ENCODE assay signal across 50 mouse cellular contexts in the genomic region with DNA sequence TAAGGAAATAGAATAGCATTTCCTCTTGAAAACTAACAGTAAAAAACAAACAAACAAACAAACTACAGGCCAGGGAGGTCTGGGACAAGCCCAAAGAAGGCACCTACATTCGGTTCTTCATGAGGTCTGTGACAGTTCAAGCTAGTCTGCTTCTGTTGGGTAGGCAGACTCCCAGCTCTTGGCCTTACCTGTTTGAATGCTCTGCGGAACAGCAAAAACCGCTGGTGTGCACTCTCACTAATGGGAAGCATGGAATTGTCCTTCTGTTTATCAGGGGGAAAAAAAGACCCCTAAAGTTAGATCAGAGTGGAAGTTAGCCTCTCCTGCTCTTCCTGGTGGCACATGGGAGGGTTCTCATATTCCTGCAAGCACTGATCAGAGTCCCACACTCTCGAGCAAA. TPM values are rescaled to one million over a fixed set of nuclear protein-coding genes. Genes with fewer than 3 reads are reported as not detected.
"Had no signal": no experiment of that assay in that cellular context is flagged by ENCODE, and none has a peak within 500 bp of the region (broad histone marks: within the 10 kb centered on the region; RNA-seq: fewer than 3 reads in every experiment).

No protein-coding gene starts in this region.

- H3K9ac ChIP-seq: heart, embryonic 12.5 days; heart, embryonic 13.5 days; heart, embryonic 15.5 days; hindbrain, embryonic 12.5 days; hindbrain, embryonic 13.5 days; hindbrain, embryonic 14.5 days; hindbrain, embryonic 15.5 days; intestine, embryonic 15.5 days; kidney, embryonic 15.5 days had no signal

- H3K4me3 ChIP-seq: heart, embryonic 10.5 days; heart, embryonic 12.5 days; heart, embryonic 13.5 days; heart, embryonic 15.5 days; hindbrain, embryonic 10.5 days; hindbrain, embryonic 12.5 days; hindbrain, embryonic 13.5 days; hindbrain, embryonic 15.5 days; intestine, embryonic 15.5 days; kidney, embryonic 15.5 days; layer of hippocampus, adult 2 months had no signal

- ATAC-seq: hindbrain, embryonic 16.5 days; hindbrain, postnatal 0 days; inflammation-experienced regulatory T-cells, adult 6 months; intestine, embryonic 15.5 days; intestine, embryonic 16.5 days; intestine, postnatal 0 days had no signal

- DNase-seq: heart, postnatal 10 days; heart, postnatal 14 days; heart, postnatal 36 days; heart, postnatal 4 days; kidney, adult 11 months; kidney, adult 18-20 months; kidney, adult 2 months; kidney, adult 8-10 months; kidney, adult 9 months; kidney, postnatal 10 days; kidney, postnatal 14 days; kidney, postnatal 25 days; kidney, postnatal 36 days; kidney, postnatal 4 days; layer of hippocampus, adult 9-11 months; layer of hippocampus, postnatal 36 days had no signal

- H3K36me3 ChIP-seq: heart, embryonic 10.5 days; heart, embryonic 12.5 days; heart, embryonic 13.5 days; heart, embryonic 15.5 days; hindbrain, embryonic 10.5 days; hindbrain, embryonic 12.5 days; hindbrain, embryonic 13.5 days; hindbrain, embryonic 15.5 days; intestine, embryonic 15.5 days; kidney, embryonic 15.5 days had no signal

- H3K4me2 ChIP-seq: heart, embryonic 11.5 days; heart, embryonic 12.5 days; heart, embryonic 13.5 days; heart, embryonic 15.5 days; hindbrain, embryonic 12.5 days; hindbrain, embryonic 13.5 days; hindbrain, embryonic 14.5 days; hindbrain, embryonic 15.5 days; intestine, embryonic 15.5 days; kidney, embryonic 15.5 days had no signal

- H3K27ac ChIP-seq: heart, embryonic 10.5 days; heart, embryonic 13.5 days; heart, embryonic 15.5 days; hindbrain, embryonic 10.5 days; hindbrain, embryonic 12.5 days; hindbrain, embryonic 13.5 days; hindbrain, embryonic 14.5 days; hindbrain, embryonic 15.5 days; hindbrain, postnatal 0 days; intestine, embryonic 15.5 days; kidney, embryonic 15.5 days; kidney, postnatal 0 days; layer of hippocampus, adult 2 months had no signal

- H3K9me3 ChIP-seq: heart, embryonic 10.5 days; heart, embryonic 12.5 days; heart, embryonic 13.5 days; heart, embryonic 15.5 days; hindbrain, embryonic 10.5 days; hindbrain, embryonic 12.5 days; hindbrain, embryonic 13.5 days; hindbrain, embryonic 15.5 days; intestine, embryonic 15.5 days; kidney, embryonic 15.5 days had no signal

- H3K4me1 ChIP-seq: hindbrain, embryonic 15.5 days had no signal

RNA-seq across cellular contexts. Expression of gene Il24, which starts 4.1 kb away (rescaled TPM):
- total RNA-seq: heart, adult 8-10 months; heart, postnatal 10 days; heart, postnatal 14 days; heart, postnatal 36 days; heart, postnatal 4 days; hematopoietic stem cell, adult 5-6 weeks; hindbrain, postnatal 0 days; layer of hippocampus, adult 18-20 months; layer of hippocampus, adult 2 months; layer of hippocampus, adult 8-10 months; layer of hippocampus, postnatal 10 days; layer of hippocampus, postnatal 14 days; layer of hippocampus, postnatal 25 days; layer of hippocampus, postnatal 36 days had no signal
- polyA plus RNA-seq: heart, embryonic 10.5 days; heart, embryonic 11.5 days; heart, embryonic 12.5 days; heart, embryonic 13.5 days; heart, embryonic 14.5 days; heart, embryonic 15.5 days; heart, embryonic 16.5 days; heart, postnatal 0 days; hindbrain, embryonic 10.5 days; hindbrain, embryonic 11.5 days; hindbrain, embryonic 12.5 days; hindbrain, embryonic 13.5 days; hindbrain, embryonic 14.5 days; hindbrain, embryonic 15.5 days; hindbrain, embryonic 16.5 days; hindbrain, postnatal 0 days; inflammation-experienced regulatory T-cells, adult 6 months; intestine, embryonic 14.5 days; intestine, embryonic 15.5 days; intestine, embryonic 16.5 days; intestine, postnatal 0 days; kidney, embryonic 14.5 days; kidney, embryonic 16.5 days; kidney, postnatal 0 days; large intestine, adult 2 months had no signal

RNA-seq across cellular contexts. Expression of gene Fcmr, which starts 17.7 kb away (rescaled TPM):
- total RNA-seq: hematopoietic stem cell, adult 5-6 weeks; layer of hippocampus, adult 18-20 months; layer of hippocampus, adult 8-10 months; layer of hippocampus, postnatal 10 days; layer of hippocampus, postnatal 36 days had no signal
- polyA plus RNA-seq: hindbrain, embryonic 10.5 days; hindbrain, embryonic 11.5 days; hindbrain, embryonic 12.5 days; kidney, embryonic 14.5 days had no signal

RNA-seq across cellular contexts. Expression of gene Il20, which starts 28.1 kb away (rescaled TPM):
- total RNA-seq: heart, adult 8-10 months; heart, postnatal 10 days; heart, postnatal 14 days; heart, postnatal 36 days; heart, postnatal 4 days; hematopoietic stem cell, adult 5-6 weeks; hindbrain, postnatal 0 days; layer of hippocampus, adult 18-20 months; layer of hippocampus, adult 2 months; layer of hippocampus, adult 8-10 months; layer of hippocampus, postnatal 10 days; layer of hippocampus, postnatal 14 days; layer of hippocampus, postnatal 25 days; layer of hippocampus, postnatal 36 days had no signal
- polyA plus RNA-seq: heart, embryonic 10.5 days; heart, embryonic 11.5 days; heart, embryonic 12.5 days; heart, embryonic 13.5 days; heart, embryonic 14.5 days; heart, embryonic 15.5 days; heart, embryonic 16.5 days; heart, postnatal 0 days; hindbrain, embryonic 10.5 days; hindbrain, embryonic 11.5 days; hindbrain, embryonic 12.5 days; hindbrain, embryonic 13.5 days; hindbrain, embryonic 14.5 days; hindbrain, embryonic 15.5 days; hindbrain, embryonic 16.5 days; hindbrain, postnatal 0 days; inflammation-experienced regulatory T-cells, adult 6 months; intestine, embryonic 14.5 days; intestine, embryonic 15.5 days; intestine, embryonic 16.5 days; intestine, postnatal 0 days; kidney, adult 2 months; kidney, embryonic 14.5 days; kidney, embryonic 15.5 days; kidney, embryonic 16.5 days; kidney, postnatal 0 days; large intestine, adult 2 months had no signal

RNA-seq across cellular contexts. Expression of gene Pigr, which starts 56.7 kb away (rescaled TPM):
- total RNA-seq: heart, postnatal 10 days; heart, postnatal 36 days; heart, postnatal 4 days; hematopoietic stem cell, adult 5-6 weeks; hindbrain, postnatal 0 days; layer of hippocampus, adult 18-20 months; layer of hippocampus, adult 2 months; layer of hippocampus, adult 8-10 months; layer of hippocampus, postnatal 10 days; layer of hippocampus, postnatal 14 days; layer of hippocampus, postnatal 25 days; layer of hippocampus, postnatal 36 days had no signal
- polyA plus RNA-seq: heart, embryonic 10.5 days; heart, embryonic 11.5 days; heart, embryonic 12.5 days; heart, embryonic 13.5 days; heart, embryonic 15.5 days; hindbrain, embryonic 10.5 days; hindbrain, embryonic 11.5 days; hindbrain, embryonic 12.5 days; hindbrain, embryonic 13.5 days; hindbrain, embryonic 14.5 days; hindbrain, embryonic 15.5 days; hindbrain, embryonic 16.5 days; hindbrain, postnatal 0 days; kidney, embryonic 14.5 days; kidney, embryonic 16.5 days had no signal

RNA-seq across cellular contexts. Expression of gene Il19, which starts 56.8 kb away (rescaled TPM):
- total RNA-seq: heart, adult 8-10 months; heart, postnatal 10 days; heart, postnatal 14 days; heart, postnatal 36 days; heart, postnatal 4 days; hematopoietic stem cell, adult 5-6 weeks; layer of hippocampus, adult 18-20 months; layer of hippocampus, adult 2 months; layer of hippocampus, adult 8-10 months; layer of hippocampus, postnatal 10 days; layer of hippocampus, postnatal 14 days; layer of hippocampus, postnatal 25 days; layer of hippocampus, postnatal 36 days had no signal
- polyA plus RNA-seq: heart, embryonic 11.5 days; heart, embryonic 12.5 days; heart, embryonic 13.5 days; heart, embryonic 14.5 days; heart, embryonic 15.5 days; heart, embryonic 16.5 days; heart, postnatal 0 days; hindbrain, embryonic 10.5 days; hindbrain, embryonic 11.5 days; hindbrain, embryonic 12.5 days; hindbrain, embryonic 13.5 days; hindbrain, embryonic 14.5 days; hindbrain, embryonic 15.5 days; hindbrain, embryonic 16.5 days; intestine, embryonic 14.5 days; intestine, embryonic 16.5 days; intestine, postnatal 0 days; kidney, adult 2 months; kidney, embryonic 16.5 days; kidney, postnatal 0 days; large intestine, adult 2 months had no signal
